Mouse (Mus musculus) E14TG2a.4 (cell line): ENCODE measurements around the gene Apaf1.

ENCODE experiments used
- H3K27me3 ChIP-seq: 2 replicates; pipeline ENCODE4 v1.6.1; 2014; ENCODE audit warnings: low read length, control low read depth; ENCODE audit not compliant: insufficient read depth
- H3K36me3 ChIP-seq: 2 replicates; pipeline ENCODE4 v1.6.1; 2014; ENCODE audit warnings: low read length, control low read depth; ENCODE audit not compliant: insufficient read depth
- H3K4me1 ChIP-seq: replicated peaks from 2 replicates; pipeline ENCODE4 v1.6.1; 2014; ENCODE audit warnings: low read depth, low read length, control low read depth
- H3K4me3 ChIP-seq: replicated peaks from 2 replicates; pipeline ENCODE4 v1.5.1; 2014; ENCODE audit warnings: mild to moderate bottlenecking, low read length
- H3K9me3 ChIP-seq: 2 replicates; pipeline ENCODE4 v1.6.1; 2014; ENCODE audit warnings: low read length, control low read depth
- CTCF ChIP-seq: conservative IDR thresholded peaks from 2 replicates; pipeline ENCODE4 v1.5.1; 2014; ENCODE audit warnings: low read length
- NANOG ChIP-seq: IDR thresholded peaks from 2 replicates; pipeline ENCODE4 v1.6.1; 2014; ENCODE audit warnings: borderline replicate concordance, low read length, mixed read lengths
- POU5F1 ChIP-seq: IDR thresholded peaks from 2 replicates; pipeline ENCODE4 v1.6.1; 2014; ENCODE audit warnings: low read length, borderline replicate concordance

Apaf1 gene

GRCm38 (mm10) chr10:91098056-91098455 is 15.5 kb upstream of the Apaf1 start:
- no peaks in the 10 kb centered on the region for H3K9me3 ChIP-seq
- H3K27me3 ChIP-seq = no peaks in the 10 kb centered on the region
- TF ChIP-seq POU5F1 = no peak
- no peak for TF ChIP-seq NANOG
- TF ChIP-seq CTCF = no peak
- no peaks in the 10 kb centered on the region for H3K36me3 ChIP-seq
- H3K4me3 ChIP-seq = no peak overlapping the region
- no peaks in the 10 kb centered on the region for H3K4me1 ChIP-seq

GRCm38 (mm10) chr10:91094251-91095104 is 11.9 kb upstream of the Apaf1 start:
- TF ChIP-seq CTCF (no peak), POU5F1 (no peak), NANOG (no peak)
- Histone ChIP-seq H3K27me3 (no peaks in the 10 kb centered on the region), H3K9me3 (no peaks in the 10 kb centered on the region), H3K4me1 (no peaks in the 10 kb centered on the region), H3K36me3 (no peaks in the 10 kb centered on the region), H3K4me3 (no peak overlapping the region)

DNA sequence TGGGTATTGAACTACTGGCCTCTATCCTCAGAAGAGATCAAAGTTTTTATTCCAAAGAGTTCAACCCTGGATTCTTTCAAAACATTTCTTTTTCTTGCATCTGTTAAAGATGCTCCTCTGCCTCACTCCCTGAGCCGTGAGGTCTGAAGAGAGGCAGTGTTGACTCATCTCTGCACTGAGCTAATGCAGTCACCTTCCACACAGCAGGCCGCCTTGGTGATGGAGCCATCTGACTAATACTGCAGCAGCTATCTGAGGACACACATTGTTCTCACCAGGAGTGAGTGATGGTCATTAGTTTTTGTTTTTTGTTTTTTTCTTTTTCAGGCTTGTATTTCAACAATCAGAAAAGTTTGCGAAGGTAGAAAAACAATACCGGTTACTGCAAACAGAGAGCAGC is 10.2 kb upstream of the Apaf1 start:
- Histone ChIP-seq H3K36me3 (no peaks in the 10 kb centered on the region), H3K27me3 (no peaks in the 10 kb centered on the region), H3K4me3 (no peak overlapping the region), H3K9me3 (no peaks in the 10 kb centered on the region), H3K4me1 (no peaks in the 10 kb centered on the region)
- TF ChIP-seq POU5F1 (no peak), NANOG (no peak), CTCF (no peak)

GRCm38 (mm10) chr10:91083393-91083927 is 890 bp upstream of the Apaf1 start:
- H3K27me3 ChIP-seq = no peaks in the 10 kb centered on the region
- H3K36me3 ChIP-seq = peaks cover 9% of the 10 kb centered on the region
- no peaks in the 10 kb centered on the region for H3K9me3 ChIP-seq
- peak overlapping the region; percentile 89 for H3K4me3 ChIP-seq
- H3K4me1 ChIP-seq = peaks cover 8% of the 10 kb centered on the region; the same call in 1 of the 2 replicates
- TF ChIP-seq CTCF = no peak
- no peak for TF ChIP-seq POU5F1
- TF ChIP-seq NANOG = no peak

- H3K27me3 ChIP-seq = no peaks in the 10 kb centered on the region
- peak overlapping the region; percentile 98 for H3K4me3 ChIP-seq
- peaks cover 8% of the 10 kb centered on the region; the same call in 1 of the 2 replicates for H3K4me1 ChIP-seq
- TF ChIP-seq CTCF = no peak
- TF ChIP-seq NANOG = no peak
- no peak for TF ChIP-seq POU5F1
- peaks cover 19% of the 10 kb centered on the region for H3K36me3 ChIP-seq
- H3K9me3 ChIP-seq = no peaks in the 10 kb centered on the region
Observed at GRCm38 (mm10) chr10:91081959-91082507, 537 bp downstream of the Apaf1 start.

GRCm38 (mm10) chr10:91080540-91080939 is 2.0 kb downstream of the Apaf1 start:
- Histone ChIP-seq H3K27me3 (no peaks in the 10 kb centered on the region), H3K4me3 (no peak overlapping the region), H3K9me3 (no peaks in the 10 kb centered on the region), H3K36me3 (peaks cover 31% of the 10 kb centered on the region), H3K4me1 (peaks cover 8% of the 10 kb centered on the region; the same call in 1 of the 2 replicates)
- no peak for TF ChIP-seq NANOG
- TF ChIP-seq POU5F1 = no peak
- TF ChIP-seq CTCF = no peak

GRCm38 (mm10) chr10:91076667-91077066 is 5.9 kb downstream of the Apaf1 start:
- H3K4me1 ChIP-seq = peaks cover under 1% of the 10 kb centered on the region; the same call in 1 of the 2 replicates

DNA sequence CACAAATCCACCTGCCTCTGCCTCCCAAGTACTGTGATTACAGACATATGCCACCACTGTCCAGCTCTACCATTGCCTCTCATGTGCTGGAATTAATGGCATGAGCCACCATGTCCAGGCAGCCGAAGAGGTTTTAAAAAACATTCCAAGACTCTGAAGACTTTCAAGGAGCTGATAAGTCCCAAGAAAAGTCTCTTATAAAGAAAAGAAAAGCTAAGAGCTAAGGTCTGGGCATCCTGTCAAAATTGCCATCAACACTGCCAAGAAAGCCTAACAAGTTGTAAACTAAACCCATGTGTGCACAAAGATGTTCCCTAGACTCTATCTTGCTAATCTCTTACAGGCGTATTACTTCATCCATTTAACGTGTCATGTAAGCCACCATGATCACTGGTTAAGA is 9.2 kb downstream of the Apaf1 start:
- no peak for TF ChIP-seq POU5F1
- TF ChIP-seq NANOG = no peak
- TF ChIP-seq CTCF = no peak
- Histone ChIP-seq H3K4me1 (no peaks in the 10 kb centered on the region), H3K4me3 (no peak overlapping the region), H3K27me3 (no peaks in the 10 kb centered on the region), H3K9me3 (no peaks in the 10 kb centered on the region), H3K36me3 (peaks cover 28% of the 10 kb centered on the region)

More at GRCm38 (mm10) chr10:91076667-91077066, 5.9 kb downstream of the Apaf1 start:
- no peak overlapping the region for H3K4me3 ChIP-seq
- H3K27me3 ChIP-seq = no peaks in the 10 kb centered on the region
- H3K9me3 ChIP-seq = no peaks in the 10 kb centered on the region
- TF ChIP-seq POU5F1 = no peak
- no peak for TF ChIP-seq CTCF
- no peak for TF ChIP-seq NANOG
- H3K36me3 ChIP-seq = peaks cover 37% of the 10 kb centered on the region

DNA sequence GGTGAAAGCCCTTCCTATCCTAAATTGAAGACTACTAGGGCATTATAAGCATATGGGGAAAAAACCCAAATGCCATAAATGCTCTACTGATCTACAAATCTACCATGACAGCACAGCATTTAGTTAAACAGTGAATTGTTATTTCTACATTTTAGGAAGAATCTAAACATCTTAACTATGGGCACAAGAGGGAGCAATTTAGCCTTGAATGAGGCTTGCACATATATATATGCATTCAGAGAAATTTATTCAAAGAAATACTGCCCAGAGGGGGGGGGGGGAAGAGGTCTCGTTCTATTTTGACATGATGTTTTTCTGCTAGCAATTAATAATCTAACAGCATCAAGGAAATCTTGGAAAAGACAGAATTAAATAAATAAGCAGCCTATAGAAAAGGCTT is 10.8 kb downstream of the Apaf1 start:
- Histone ChIP-seq H3K36me3 (peaks cover 24% of the 10 kb centered on the region), H3K27me3 (no peaks in the 10 kb centered on the region), H3K9me3 (no peaks in the 10 kb centered on the region), H3K4me1 (no peaks in the 10 kb centered on the region), H3K4me3 (no peak overlapping the region)
- TF ChIP-seq POU5F1 (no peak), NANOG (no peak)
